Mouse (Mus musculus) induced T-regulatory cell, adult 2 months (primary cell): ENCODE measurements around the gene Prrc2a.
A peak's percentile ranks its signal among the peaks of the same experiment; 100 is the strongest.

ENCODE experiments used
- DNase-seq: peaks from one replicate; pipeline ENCODE4 v3.0.0-alpha.2; 2012; ENCODE audit warnings: low read depth

The Prrc2a gene

GRCm38 (mm10) chr17:35189186-35189585, 24.5 kb upstream of the Prrc2a start:
- DNase-seq, result peak; percentile 59

DNA sequence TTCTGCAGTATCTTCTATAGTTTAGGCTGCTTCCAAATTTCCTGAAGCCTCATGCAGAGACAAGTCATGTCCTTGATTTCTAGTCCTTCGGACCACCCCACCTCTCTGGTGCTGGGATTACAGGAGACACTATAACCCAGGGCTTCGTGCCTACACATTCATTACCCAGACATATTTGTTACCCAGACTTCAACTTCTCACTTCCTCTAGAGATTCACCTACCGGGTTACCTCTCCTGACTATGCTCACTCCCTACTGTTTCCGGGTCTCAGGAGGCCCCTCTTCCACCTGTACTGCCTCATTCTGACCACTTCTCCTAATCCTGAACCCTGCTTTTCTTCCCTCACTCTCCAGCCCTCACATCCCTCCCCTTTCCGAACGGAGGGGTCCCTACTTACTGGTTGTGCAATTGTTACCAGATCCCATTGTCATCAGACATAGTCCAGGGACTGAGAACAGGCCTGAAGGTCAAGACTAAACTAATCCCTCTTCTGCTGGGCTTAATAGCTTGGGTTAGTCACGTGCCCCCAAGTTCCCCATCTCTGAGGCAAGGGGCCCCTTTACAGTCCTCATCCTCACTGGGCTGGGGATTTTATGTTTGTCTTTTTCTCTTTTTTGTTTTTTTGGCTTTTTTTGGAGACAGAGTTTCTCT, 23.4 kb upstream of the Prrc2a start, which contains the start of gene Lst1:
Gene Lst1, minus strand, starts transcription at position 481 of the 652 bp plus-strand sequence.
- peak; percentile 58 for DNase-seq

DNA sequence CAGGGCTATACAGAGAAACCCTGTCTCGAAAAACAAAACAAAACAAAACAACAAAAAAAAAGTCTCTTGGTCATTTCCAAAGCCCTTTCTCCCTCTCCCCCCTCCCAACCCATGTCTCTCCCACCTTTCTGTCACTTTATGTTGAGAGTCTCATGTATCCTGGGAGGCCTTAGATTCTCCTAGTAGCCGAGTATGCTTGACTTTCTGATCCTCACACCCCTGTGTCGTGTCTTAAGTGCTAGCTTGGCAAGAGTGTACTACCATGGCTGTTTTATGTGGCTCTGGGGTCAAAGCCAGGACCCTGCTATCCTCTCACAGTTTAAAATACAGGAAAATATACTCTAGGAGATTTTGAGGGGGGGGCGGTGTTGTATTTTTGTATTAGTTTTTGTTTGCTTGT, 22.6 kb upstream of the Prrc2a start:
- DNase-seq, result peak; percentile 58

DNA sequence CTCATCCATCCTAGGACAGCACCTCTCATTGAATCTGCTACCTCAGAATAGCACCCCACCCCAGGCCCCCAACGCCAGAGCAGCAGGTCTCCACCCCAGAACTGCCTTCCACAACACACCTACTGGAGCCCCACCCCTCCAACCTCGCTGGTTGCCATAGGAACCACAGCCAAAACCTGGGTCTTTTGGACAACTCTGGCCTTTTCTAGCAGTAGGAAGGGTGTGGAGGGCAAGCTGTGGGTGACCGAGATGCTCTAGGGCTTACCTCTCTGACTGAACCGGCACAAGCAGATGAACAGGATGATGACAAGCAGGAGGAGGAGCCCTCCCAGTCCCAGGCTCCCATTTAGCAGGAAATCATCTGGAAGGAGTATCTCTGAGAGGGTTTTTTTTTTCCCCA, 22.0 kb upstream of the Prrc2a start:
- peak; percentile 93 for DNase-seq

- peak; percentile 96 for DNase-seq
Measured at GRCm38 (mm10) chr17:35185639-35186611, 21.2 kb upstream of the Prrc2a start.

- peak; percentile 54 for DNase-seq
Measured at GRCm38 (mm10) chr17:35180093-35180492, 15.4 kb upstream of the Prrc2a start.

DNA sequence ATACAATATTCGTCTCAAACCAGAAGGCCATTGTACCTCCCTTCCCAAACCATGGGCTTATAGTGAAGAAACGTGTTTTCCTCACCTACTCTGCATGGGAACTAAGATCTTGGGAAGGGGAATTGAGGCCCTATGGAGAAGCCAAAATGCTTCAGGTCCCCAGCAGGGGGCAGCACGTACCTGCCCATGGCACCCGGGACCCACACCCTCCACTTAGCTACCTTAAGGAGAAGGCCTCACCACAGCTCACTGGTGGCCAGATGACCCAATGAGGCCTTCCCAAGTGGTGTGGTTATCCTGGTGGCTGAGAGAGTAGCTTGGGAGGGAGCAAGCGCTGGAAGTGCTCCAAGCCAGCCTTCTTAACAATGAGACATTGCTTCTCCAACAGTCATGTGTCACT, 13.8 kb upstream of the Prrc2a start:
- peak; percentile 88 for DNase-seq

- DNase-seq, result no peak
Measured at GRCm38 (mm10) chr17:35175968-35176367, 11.3 kb upstream of the Prrc2a start, which contains the start of gene Aif1. Gene Aif1, minus strand, starts transcription at chr17:35176068.

GRCm38 (mm10) chr17:35175382-35175781, 10.7 kb upstream of the Prrc2a start:
- peak; percentile 54 for DNase-seq

- DNase-seq, result peak; percentile 80
Measured at GRCm38 (mm10) chr17:35174201-35174977, 9.7 kb upstream of the Prrc2a start.

DNA sequence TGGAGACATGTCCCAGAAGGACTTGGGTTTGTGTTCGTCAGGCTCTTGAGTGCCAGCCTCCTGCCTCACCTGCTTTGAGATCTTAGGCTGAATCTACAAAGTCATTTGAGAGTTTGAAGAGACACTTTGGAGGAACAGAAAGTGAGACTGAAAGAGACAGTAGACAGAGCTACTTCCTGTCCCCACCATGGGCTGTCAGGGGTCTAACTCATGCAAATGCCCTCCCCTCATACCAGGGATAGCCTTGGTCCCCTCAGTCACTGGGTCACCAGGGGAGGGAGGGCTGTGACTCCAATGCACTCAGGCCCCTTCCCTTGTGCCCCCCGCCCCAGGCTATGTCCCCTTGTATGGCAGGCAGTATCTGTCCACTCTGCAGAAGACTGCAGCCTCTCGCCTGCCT, 8.6 kb upstream of the Prrc2a start:
- DNase-seq, result peak; percentile 82

DNA sequence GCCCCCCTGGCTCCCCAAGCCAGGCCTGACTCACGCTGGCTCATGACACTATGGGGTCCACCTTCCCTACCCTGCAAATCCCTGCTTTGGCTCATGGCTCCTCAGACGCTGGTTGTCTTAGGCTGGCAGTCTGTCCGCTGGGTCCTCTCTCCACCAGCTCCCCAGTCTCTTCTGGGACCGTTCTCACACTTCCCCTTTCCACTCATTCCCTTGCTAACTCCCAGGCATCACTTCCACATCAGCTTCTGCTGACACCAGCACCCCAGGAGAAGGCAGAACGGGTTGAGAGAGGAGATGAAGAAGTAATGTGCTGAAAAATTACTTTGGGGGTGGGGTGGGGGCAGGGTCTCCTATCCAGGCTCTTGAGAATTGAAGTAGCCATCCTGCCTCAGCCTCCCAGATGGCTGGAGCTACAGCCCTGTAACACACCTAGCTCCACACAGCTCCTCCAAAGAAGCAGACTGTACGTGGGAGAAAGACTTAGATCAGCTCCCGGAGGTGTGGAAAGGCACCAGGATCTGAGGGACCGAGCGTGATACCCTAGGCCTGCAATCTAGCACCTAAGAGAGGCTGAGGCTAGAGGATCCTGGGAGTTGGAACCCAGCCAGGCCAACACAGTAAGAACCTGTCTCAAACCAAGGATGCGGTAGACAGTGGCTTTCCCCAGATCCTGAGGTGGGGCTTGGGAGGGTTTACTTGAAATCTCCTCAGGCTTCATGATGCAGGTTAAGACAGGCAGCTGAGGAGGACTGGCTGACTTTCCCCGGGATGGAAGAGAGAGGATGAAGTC, 7.9 kb upstream of the Prrc2a start:
- DNase-seq, result peak; percentile 80

DNA sequence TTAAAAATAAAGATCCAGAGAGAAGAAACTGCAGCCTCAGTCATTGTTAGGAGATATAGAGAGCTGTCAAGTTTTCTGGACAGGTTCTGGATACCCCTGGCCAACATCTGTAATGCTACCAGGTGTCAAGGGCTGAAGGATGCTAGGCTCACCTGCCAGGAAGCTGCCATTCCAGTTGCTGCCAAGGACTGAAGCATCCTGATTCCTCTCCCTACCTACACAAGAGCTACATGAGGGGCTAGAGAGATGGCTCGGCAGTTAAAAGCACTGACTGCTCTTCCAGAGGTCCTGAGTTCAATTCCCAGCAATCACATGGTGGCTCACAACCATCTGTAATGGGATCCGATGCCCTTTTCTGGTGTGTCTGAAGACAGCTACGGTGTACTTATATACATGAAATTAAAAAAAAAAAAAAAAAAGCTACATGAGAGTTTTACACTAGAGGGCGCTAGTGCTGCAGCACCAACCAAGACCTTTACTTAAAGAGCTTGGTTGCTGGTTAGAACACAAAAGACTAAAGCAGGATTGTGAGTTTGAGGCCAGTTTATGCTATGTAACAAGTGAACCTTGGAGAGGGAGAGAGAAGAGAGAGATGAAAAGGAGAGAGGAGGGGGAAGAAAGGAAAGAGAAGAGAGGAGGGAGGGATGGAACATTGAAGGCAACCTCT, 4.0 kb upstream of the Prrc2a start:
- DNase-seq, result peak; percentile 92

DNA sequence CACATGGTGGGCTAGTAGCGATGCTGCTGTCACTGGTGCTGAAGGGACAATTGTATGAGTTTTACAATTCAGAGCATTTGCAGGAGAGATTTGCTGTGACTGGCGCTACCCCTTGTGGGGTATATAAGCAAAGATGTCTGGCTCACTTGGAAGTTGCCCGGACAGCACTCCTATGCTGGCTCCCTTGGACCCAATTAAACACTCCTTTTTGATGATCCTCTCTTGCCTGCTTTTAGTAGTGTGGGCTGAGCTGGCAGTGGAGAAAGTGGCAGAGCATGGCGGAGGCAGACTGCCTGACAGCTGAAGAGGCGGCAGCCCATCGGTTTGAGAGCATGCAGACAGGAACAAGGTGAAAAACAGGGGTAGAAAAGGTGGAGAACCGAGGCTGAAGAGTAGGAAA, 3.1 kb upstream of the Prrc2a start:
- DNase-seq, result no peak

- peak; percentile 96 for DNase-seq
Measured at GRCm38 (mm10) chr17:35166352-35167035, 1.8 kb upstream of the Prrc2a start.

- no peak for DNase-seq
Measured at GRCm38 (mm10) chr17:35165451-35166155, 906 bp upstream of the Prrc2a start.

DNA sequence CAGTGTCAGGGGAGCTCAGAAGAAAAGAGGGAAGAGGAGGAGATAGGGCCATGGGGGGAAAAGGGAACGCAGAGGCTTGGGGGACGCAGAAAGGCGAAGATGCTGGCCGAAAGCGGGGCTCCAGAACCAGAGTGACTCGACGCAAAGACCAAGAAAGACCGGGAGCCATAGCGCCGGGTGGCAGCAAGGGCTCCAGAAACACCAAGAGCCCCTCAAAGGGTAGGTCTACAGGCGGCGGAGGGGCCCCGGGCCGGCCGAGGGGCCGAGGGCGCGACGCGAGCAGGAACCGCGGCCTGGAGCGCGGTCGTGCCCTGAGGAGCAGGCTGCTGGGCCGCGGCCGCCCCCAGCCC, 504 bp downstream of the Prrc2a start:
- DNase-seq, result no peak

DNA sequence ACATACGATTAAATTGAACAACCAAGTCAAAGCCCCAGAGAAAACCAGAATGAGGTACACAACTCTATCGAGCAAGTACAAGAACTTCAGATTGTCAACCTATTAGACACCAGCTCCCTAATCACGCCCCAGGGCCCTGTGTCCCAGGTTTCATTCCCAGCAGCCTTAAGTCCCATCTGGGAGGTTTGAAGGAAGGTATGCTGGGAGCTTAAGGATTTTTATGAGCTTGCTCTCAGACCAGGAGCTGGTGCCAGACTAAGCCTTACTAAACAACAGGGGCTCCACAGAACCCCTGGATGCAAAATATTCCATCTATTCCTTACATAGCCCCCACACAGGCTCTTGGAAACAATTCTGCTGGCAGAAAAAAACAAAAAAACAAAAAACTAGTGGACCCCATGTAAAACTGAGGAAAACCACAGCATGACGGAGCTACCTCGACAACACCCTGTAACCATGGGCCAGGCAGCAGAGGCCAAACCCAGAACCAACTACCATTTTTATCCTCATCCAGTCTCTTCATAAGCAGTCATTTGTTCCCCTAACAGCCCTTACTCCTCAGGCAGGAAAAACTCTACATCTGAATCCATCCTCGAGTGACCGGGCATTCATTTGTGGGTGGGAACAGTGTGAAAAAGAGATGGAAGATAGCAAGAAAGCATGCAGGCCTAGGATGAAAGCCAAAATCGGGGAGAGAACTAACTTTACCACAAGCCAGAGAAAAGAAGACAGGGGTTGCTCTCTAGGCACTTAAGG, 1.2 kb downstream of the Prrc2a start:
- DNase-seq, result peak; percentile 57

GRCm38 (mm10) chr17:35162730-35163129, 2.0 kb downstream of the Prrc2a start:
- DNase-seq, result no peak
